Mouse (Mus musculus) stomach, embryonic 15.5 days (tissue): ENCODE measurements around the gene Cdh15. TPM values are rescaled to one million over a fixed set of nuclear protein-coding genes. Genes with fewer than 3 reads are reported as not detected.

Source experiments
- polyA plus RNA-seq: library from polyadenylated mRNA; unstranded; fragments of >200 nt; fragmentation: Nextera tagmentation; extraction: Ambion mirVana; gene quantifications from 2 replicates; pipeline ENCODE4 v1.2.1, GENCODE M21; 2015

Gene Cdh15
- polyA plus RNA-seq, 1 experiment from 2014 or later: 0.49 TPM

Other genes with a start within 250 kb of the Cdh15 start
- gene Galns, start 236.5 kb upstream of the Cdh15 start, polyA plus RNA-seq: 11.9 and 13.1 TPM in 2 replicates
- gene Trappc2l, start 236.3 kb upstream of the Cdh15 start, polyA plus RNA-seq: 49.7 and 61.8 TPM in 2 replicates
- 0.12 TPM in 1 of 2 replicates, not detected in the other for gene Pabpn1l, start 225.2 kb upstream of the Cdh15 start, polyA plus RNA-seq
- 4.5 and 4.8 TPM in 2 replicates for gene Cbfa2t3, start 148.9 kb upstream of the Cdh15 start, polyA plus RNA-seq
- 16.5 and 20.6 TPM in 2 replicates for gene Acsf3, start 72.5 kb upstream of the Cdh15 start, polyA plus RNA-seq
- gene Ankrd11, start 194.3 kb downstream of the Cdh15 start, polyA plus RNA-seq: 63.9 and 67.3 TPM in 2 replicates
- 48.2 and 50.7 TPM in 2 replicates for gene Spg7, start 215.0 kb downstream of the Cdh15 start, polyA plus RNA-seq